Mouse (Mus musculus): ENCODE results near the gene Derl2. TPM values are rescaled to one million over a fixed set of nuclear protein-coding genes. Genes with fewer than 3 reads are reported as not detected.
A peak's percentile ranks its signal among the peaks of the same experiment; 100 is the strongest.

The Derl2 gene
- polyA plus RNA-seq, 1 experiment from 2014 or later = 52.5 TPM

DNA sequence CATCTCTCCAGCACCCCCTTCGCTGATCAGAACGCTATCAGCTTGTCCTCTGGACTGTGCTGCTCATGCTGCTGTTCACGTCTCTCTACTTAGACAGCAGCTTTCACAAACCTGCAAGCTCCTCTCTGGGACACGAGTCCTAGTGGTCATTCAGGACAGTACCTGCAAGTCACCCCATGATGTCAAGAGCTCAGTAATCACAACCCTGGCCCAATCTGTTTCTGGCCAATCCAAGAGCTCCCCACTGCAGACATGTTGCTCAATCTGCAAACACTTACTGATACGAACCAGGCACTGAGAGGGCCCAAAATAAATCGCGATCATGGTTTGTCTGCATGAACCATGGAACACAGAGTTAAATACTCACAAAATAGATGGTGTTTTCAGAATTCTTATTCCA, 6.9 kb downstream of the Derl2 start:
- Histone ChIP-seq H3K27ac (no peak overlapping the region), H3K9me3 (no peaks in the 10 kb centered on the region), H3K27me3 (replicated peaks) (no peaks in the 10 kb centered on the region), H3K36me3 (peaks cover 40% of the 10 kb centered on the region), H3K9ac (no peak overlapping the region), H3K4me1 (no peaks in the 10 kb centered on the region), H3K4me3 (replicated peaks) (no peak overlapping the region), H3K4me2 (no peak overlapping the region)
- WGBS = 94% methylated on average over 7 of the region's 7 CpGs
- ATAC-seq (ENCODE audit: insufficient read depth, low FRiP score, low read depth) = peak; percentile 58; the same call in 1 of the 2 replicates

DNA sequence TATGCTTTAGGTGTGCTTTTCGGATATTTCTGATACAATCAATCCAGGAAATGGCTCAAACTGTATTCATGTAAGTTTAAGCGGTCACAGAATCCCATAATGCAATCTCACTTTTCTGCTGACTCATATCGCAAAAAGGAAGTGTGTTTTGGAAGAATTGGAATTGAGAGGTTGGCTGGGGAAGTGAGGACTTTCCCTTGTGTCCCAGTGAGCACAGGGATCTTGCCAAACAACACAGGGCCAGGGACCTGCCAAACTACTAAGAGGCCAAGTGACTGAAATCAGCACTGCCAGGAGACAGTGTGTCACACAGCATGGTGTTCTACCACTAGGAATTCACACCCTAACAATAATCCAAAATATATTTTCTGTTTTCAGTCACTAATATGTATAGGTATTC, 11.3 kb downstream of the Derl2 start:
- Histone ChIP-seq H3K27me3 (replicated peaks) (no peaks in the 10 kb centered on the region), H3K4me3 (replicated peaks) (no peak overlapping the region), H3K9ac (no peak overlapping the region), H3K36me3 (peaks cover 29% of the 10 kb centered on the region), H3K9me3 (no peaks in the 10 kb centered on the region), H3K27ac (no peak overlapping the region), H3K4me1 (peaks cover 3% of the 10 kb centered on the region), H3K4me2 (no peak overlapping the region)
- no peak for ATAC-seq (ENCODE audit: insufficient read depth, low FRiP score, low read depth)
- WGBS = 89% methylated on average over 3 of the region's 3 CpGs

DNA sequence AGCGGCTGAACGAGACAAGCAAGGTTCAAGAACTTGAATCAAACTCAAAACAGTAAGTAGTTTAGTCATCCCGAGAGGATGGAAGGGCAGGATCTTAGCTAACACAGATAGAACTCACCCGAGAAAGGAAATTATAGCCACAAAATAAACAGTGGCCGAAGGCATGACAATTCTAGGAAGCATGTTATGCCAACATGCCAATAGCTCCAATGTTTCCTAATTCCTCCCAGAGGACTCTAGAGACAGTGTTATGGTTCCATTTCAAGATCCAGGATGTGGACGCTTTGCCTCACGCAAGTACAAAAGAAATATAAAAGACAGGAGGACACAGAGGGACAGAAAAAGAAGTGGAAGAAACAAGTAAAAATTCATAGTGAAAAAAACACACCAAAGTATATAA, 11.8 kb downstream of the Derl2 start:
- H3K4me2 ChIP-seq = no peak overlapping the region
- peaks cover 28% of the 10 kb centered on the region for H3K36me3 ChIP-seq
- no peaks in the 10 kb centered on the region for H3K27me3 ChIP-seq (replicated peaks)
- no peak overlapping the region for H3K4me3 ChIP-seq (replicated peaks)
- H3K9ac ChIP-seq = no peak overlapping the region
- H3K4me1 ChIP-seq = peaks cover 8% of the 10 kb centered on the region
- ATAC-seq (ENCODE audit: insufficient read depth, low FRiP score, low read depth) = no peak
- no peaks in the 10 kb centered on the region for H3K9me3 ChIP-seq
- 89% methylated on average over 7 of the region's 7 CpGs for WGBS
- no peak overlapping the region for H3K27ac ChIP-seq

DNA sequence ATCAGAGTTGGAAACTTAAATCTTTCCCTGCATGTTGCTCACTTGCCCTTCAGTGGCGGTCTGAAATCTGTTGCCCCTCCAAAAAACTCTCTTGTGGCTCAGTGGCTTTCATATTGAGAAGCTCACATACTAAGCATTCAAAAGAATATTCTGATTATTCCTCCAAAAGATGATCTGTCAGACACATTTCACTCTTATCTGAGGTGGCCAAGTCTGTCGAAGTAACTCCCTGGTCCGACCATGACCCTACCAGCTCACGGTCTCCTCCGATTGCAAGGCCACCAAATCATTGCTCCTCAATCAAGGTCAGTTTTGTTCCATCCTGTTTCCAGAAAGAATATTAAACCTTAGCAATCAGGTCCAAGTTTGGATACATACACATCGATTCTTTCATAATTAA, 12.6 kb downstream of the Derl2 start:
- 91% methylated on average over 6 of the region's 6 CpGs for WGBS
- ATAC-seq (ENCODE audit: insufficient read depth, low FRiP score, low read depth) = no peak
- peaks cover 20% of the 10 kb centered on the region for H3K36me3 ChIP-seq
- H3K9ac ChIP-seq = no peak overlapping the region
- no peaks in the 10 kb centered on the region for H3K9me3 ChIP-seq
- H3K27ac ChIP-seq = no peak overlapping the region
- H3K4me2 ChIP-seq = no peak overlapping the region
- H3K27me3 ChIP-seq (replicated peaks) = no peaks in the 10 kb centered on the region
- peaks cover 12% of the 10 kb centered on the region for H3K4me1 ChIP-seq
- H3K4me3 ChIP-seq (replicated peaks) = no peak overlapping the region

DNA sequence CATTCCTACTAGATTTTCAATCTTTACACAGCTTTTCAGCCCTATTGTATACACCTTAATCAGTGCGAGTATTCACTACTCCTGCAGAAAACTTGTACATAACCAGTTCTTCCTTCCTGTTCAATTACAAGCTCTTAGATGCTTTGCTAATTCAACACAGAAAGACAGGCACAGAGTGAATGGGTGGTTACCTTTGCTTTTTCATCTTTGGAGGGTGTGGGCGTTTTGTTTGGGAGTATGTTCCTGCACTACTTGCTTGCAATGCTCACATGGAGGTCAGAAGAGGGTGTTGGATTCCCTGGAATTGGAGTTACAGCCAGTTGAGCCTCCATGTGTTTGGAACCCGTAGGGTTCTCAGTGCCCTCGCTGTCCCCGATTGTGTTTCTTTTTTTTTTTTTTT, 14.6 kb downstream of the Derl2 start:
- peak overlapping the region; percentile 50 for H3K4me2 ChIP-seq
- peaks cover 12% of the 10 kb centered on the region for H3K4me1 ChIP-seq
- H3K9ac ChIP-seq = no peak overlapping the region
- H3K27me3 ChIP-seq (replicated peaks) = no peaks in the 10 kb centered on the region
- peaks cover 11% of the 10 kb centered on the region; the same call in 1 of the 2 replicates for H3K36me3 ChIP-seq
- no peaks in the 10 kb centered on the region for H3K9me3 ChIP-seq
- H3K4me3 ChIP-seq (replicated peaks) = no peak overlapping the region; the same call in 1 of the 2 replicates
- peak overlapping the region; percentile 31; the same call in 1 of the 2 replicates for H3K27ac ChIP-seq
- ATAC-seq (ENCODE audit: insufficient read depth, low FRiP score, low read depth) = no peak
- WGBS = 51% methylated on average over 5 of the region's 5 CpGs

DNA sequence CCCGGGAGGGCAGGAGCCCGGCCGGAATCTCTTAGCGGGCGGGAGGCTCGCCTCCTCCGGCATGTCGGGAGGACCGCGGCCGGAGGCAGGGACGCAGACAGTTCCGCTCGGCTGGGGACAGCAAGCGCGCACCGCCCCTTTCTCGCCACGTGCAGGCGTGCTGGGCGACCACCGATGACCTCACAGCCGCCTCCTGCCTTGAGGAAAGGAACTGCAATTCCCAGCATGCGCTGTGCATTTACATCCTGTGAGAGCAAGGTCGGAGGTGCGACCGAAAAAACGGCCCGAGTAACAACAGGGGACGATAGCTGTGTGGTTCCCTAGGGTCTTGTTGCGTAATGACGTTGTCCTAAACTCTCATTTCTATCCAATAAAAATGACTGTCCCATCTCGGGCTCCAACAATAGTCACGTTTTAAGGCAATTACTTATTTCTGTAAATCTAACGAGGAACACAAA, 15.3 kb downstream of the Derl2 start, which contains the start of gene Dhx33:
TSS of gene Dhx33 (minus strand) at position 122 of the 458 bp plus-strand sequence.
- 0% methylated on average over 35 of the region's 35 CpGs for WGBS

DNA sequence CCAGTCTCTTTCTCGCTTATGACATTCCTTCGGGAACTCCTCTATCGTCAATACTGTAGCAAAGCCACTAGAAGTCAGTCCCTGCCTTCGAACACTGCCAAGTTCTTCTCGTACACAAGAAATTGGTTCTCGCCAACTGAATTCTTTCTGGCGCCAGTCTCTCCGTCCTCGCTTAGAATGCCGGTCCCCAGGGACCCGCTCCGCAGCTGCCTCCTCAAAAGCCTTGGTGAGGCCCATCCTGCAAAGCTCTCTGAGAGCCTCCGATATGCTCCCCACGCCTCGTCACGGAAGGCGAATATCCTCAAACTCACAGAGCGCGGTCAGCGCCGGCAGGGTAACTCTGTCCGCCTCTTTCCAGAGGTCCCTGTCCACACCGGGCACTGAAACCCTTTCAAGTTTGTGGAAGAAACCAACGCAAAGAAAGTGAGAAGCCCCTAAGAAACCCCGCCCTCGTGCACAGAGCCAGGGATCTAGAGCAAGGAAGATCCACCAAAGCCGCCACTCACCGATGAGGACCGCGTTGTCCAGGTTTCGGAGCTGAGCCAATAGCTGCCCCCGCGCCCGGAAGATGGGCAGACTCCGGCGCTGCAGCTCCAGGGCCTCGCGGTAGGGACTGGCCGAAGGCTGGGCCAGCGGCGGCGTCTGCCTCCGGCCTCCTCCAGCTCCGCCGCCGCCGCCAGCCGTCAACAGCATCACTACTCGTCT, 15.9 kb downstream of the Derl2 start:
- Histone ChIP-seq H3K4me2 (peak overlapping the region; percentile 86), H3K4me1 (peaks cover 12% of the 10 kb centered on the region), H3K27ac (peak overlapping the region; percentile 86), H3K9me3 (no peaks in the 10 kb centered on the region), H3K9ac (peak overlapping the region; percentile 63), H3K36me3 (0 out of 2 replicates have a peak, but pooled peaks cover 7% of the 10 kb centered on the region), H3K4me3 (replicated peaks) (peak overlapping the region; percentile 99), H3K27me3 (replicated peaks) (no peaks in the 10 kb centered on the region)
- under 1% methylated on average over 49 of the region's 49 CpGs for WGBS
- ATAC-seq (ENCODE audit: insufficient read depth, low FRiP score, low read depth) = peak; percentile 62

More for the DNA sequence above, 15.3 kb downstream of the Derl2 start, which contains the start of gene Dhx33:
- Histone ChIP-seq H3K9me3 (no peaks in the 10 kb centered on the region), H3K4me1 (peaks cover 12% of the 10 kb centered on the region), H3K36me3 (peaks cover 11% of the 10 kb centered on the region; the same call in 1 of the 2 replicates), H3K4me2 (peak within 1 kb of the TSS; percentile 86), H3K9ac (peak within 1 kb of the TSS; percentile 63), H3K27ac (peak within 1 kb of the TSS; percentile 86), H3K4me3 (replicated peaks) (peak within 1 kb of the TSS; percentile 99), H3K27me3 (replicated peaks) (no peaks in the 10 kb centered on the region)
- peak; percentile 97 for ATAC-seq (ENCODE audit: insufficient read depth, low FRiP score, low read depth)

DNA sequence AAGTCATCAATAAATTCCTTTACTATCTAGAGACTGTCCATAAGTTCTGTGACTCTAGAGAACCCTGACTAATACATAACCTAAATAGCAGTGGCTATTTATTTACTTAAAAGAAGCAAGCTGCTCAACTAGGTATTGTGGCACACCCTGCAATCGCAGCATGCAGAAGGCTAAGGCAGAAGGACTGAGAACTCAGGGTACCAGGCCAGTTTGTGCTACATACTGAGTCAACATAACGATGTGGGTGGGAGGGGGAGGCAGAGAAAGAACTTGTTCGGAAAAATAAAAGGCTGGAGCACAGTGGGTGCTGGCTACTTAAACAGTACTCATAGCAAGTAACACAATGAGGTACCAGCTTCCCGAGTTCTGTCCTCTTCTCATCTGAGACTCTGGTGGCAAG, 18.5 kb downstream of the Derl2 start:
- Histone ChIP-seq H3K27ac (no peak overlapping the region), H3K27me3 (replicated peaks) (no peaks in the 10 kb centered on the region), H3K9ac (no peak overlapping the region), H3K36me3 (peaks cover 8% of the 10 kb centered on the region; the same call in 1 of the 2 replicates), H3K4me1 (peaks cover 12% of the 10 kb centered on the region), H3K4me2 (no peak overlapping the region), H3K4me3 (replicated peaks) (no peak overlapping the region), H3K9me3 (no peaks in the 10 kb centered on the region)
- no peak for ATAC-seq (ENCODE audit: insufficient read depth, low FRiP score, low read depth)
- 88% methylated on average over 4 of the region's 4 CpGs for WGBS

DNA sequence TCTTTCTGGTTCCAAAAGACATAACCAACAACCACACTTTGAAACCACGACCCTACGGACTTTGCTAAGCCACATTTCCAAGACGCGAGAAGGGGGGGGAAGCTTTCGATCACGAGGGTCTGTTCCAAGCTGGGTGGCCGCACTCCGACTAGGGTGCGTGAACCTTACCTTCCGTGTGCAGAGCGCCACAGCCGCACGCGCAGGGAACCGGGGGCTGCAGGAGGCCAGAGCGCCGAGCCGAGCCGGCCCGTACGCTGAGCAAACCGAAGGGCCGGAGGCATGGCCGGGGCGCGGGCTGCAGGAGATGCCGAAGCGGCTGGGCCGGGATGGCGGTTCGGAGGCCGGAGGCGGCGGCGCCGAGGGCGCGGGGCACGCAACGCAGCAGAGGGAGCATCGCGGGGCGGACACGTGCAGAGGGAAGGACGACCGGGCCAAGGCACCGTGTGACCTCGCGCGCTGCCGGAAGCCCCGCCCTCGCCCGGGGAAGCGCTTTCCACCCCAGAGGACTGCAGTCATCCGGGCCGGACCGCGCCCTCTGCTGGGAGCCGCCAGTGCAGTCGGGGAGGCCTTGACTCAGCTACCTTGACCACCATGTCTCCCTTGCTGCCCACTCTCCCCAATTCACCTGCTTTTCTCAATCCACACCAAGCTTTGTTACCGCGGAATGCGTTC, 36.9 kb downstream of the Derl2 start, which contains the start of gene C1qbp:
TSS of gene C1qbp (minus strand) at position 470 of the 672 bp plus-strand sequence.
- peaks cover 46% of the 10 kb centered on the region for H3K36me3 ChIP-seq
- H3K4me2 ChIP-seq = peak within 1 kb of the TSS; percentile 78
- peak within 1 kb of the TSS; percentile 100 for H3K4me3 ChIP-seq (replicated peaks)
- ATAC-seq (ENCODE audit: insufficient read depth, low FRiP score, low read depth) = peak; percentile 95
- H3K9me3 ChIP-seq = no peaks in the 10 kb centered on the region
- H3K9ac ChIP-seq = peak within 1 kb of the TSS; percentile 89
- no peaks in the 10 kb centered on the region for H3K27me3 ChIP-seq (replicated peaks)
- H3K4me1 ChIP-seq = peaks cover 12% of the 10 kb centered on the region; the same call in 1 of the 2 replicates
- peak within 1 kb of the TSS; percentile 59 for H3K27ac ChIP-seq
- WGBS = under 1% methylated on average over 62 of the region's 64 CpGs

DNA sequence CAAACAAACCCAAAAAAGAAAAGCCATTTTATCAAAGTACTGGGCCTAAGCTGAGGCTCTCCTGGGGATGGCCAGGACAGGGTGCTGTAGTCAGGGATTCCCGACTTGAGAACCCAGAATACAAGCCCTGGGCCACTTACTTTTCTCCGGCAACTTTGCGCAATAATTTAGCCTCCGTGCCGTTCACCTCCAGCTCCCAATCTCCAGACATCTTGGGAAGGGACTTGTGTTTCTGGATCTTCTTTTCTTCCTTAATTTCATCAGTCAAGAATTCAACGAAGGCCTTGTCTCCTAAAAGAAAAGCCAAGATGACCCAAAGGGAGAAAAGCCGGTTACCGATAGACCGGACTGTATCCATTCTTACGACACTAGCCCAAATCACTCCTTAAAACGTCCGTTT, 37.6 kb downstream of the Derl2 start:
- Histone ChIP-seq H3K9ac (peak overlapping the region; percentile 89; the same call in 1 of the 2 replicates), H3K36me3 (peaks cover 48% of the 10 kb centered on the region), H3K4me3 (replicated peaks) (peak overlapping the region; percentile 100), H3K4me2 (peak overlapping the region; percentile 78), H3K27ac (no peak overlapping the region), H3K4me1 (peaks cover 12% of the 10 kb centered on the region; the same call in 1 of the 2 replicates), H3K27me3 (replicated peaks) (no peaks in the 10 kb centered on the region), H3K9me3 (no peaks in the 10 kb centered on the region)
- no peak for ATAC-seq (ENCODE audit: insufficient read depth, low FRiP score, low read depth)
- 5% methylated on average over 12 of the region's 12 CpGs for WGBS

DNA sequence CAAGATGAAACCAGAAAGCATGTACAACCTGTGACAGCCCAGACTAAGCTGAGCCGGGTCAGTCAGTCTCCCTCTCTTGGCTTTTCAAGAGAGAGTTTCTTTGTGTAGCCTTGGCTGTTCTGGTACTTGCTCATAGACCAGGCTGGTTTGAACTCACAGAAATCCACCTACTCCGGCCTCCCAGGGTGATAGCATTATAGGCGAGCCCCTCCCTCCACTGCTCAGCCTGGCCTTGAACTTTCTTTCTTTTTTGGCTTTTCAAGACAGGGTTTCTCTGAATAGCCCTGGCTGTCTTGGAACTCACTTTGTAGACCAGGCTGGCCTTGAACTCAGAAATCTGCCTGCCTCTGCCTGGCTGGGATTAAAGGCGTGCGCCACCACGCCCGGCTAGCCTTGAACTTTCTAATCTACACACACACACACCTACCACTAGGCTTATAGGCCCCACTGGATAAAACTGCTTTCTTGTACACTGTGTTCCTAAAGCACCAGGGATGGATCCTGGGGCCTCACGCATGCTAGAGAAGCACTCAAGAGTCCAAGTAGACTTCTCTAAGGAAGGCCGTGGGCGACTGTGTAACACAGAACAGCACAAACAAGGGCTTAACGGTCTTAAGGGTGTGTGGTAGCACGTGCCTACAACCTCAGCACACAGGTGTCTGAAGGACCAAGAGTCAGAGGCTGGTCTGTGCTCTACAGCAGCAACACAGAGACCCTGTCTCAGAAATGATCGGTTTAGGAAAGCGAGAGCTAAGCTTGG, 38.7 kb downstream of the Derl2 start:
- ATAC-seq (ENCODE audit: insufficient read depth, low FRiP score, low read depth) = no peak
- Histone ChIP-seq H3K4me2 (peak overlapping the region; percentile 78), H3K36me3 (peaks cover 48% of the 10 kb centered on the region), H3K9ac (no peak overlapping the region), H3K27ac (no peak overlapping the region), H3K27me3 (replicated peaks) (no peaks in the 10 kb centered on the region), H3K4me3 (replicated peaks) (no peak overlapping the region), H3K9me3 (no peaks in the 10 kb centered on the region), H3K4me1 (peaks cover 12% of the 10 kb centered on the region; the same call in 1 of the 2 replicates)
- WGBS = 91% methylated on average over 14 of the region's 14 CpGs

All from stomach, embryonic 15.5 days (tissue).